Mouse (Mus musculus): ENCODE results near the gene Farp1.

DNA sequence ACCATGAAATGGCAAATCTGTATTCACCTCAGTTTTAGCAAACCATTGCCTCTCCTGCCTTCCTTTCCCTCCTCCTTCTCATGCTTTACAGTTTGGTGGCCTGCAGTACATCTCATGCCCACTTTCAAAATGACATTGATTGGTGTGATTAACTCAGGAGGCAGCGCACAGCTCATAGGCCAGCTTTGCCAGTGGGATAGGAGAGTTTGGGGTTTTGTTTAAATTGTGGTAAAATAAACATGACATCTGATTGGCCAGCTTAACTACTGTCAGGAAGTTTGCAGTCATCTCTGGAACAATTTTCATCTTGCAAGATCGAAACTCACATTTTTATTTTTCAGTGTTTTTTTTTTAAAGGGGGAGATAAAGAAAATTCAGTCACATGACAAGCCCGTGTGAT is 112.0 kb downstream of the Farp1 start:
- no peak for TF ChIP-seq CTCF (IDR thresholded peaks at IDR 0.05; ENCODE audit: low read depth, low read length)
- TF ChIP-seq POLR2A (IDR thresholded peaks at IDR 0.05; ENCODE audit: insufficient read depth, low read length): no peak
